Mouse (Mus musculus): ENCODE measurements around the gene Tmem183a. TPM values are rescaled to one million over a fixed set of nuclear protein-coding genes. Genes with fewer than 3 reads are reported as not detected.

Gene Tmem183a
- total RNA-seq, 2 experiments from 2014 or later = 39.9 to 48.3 TPM

DNA sequence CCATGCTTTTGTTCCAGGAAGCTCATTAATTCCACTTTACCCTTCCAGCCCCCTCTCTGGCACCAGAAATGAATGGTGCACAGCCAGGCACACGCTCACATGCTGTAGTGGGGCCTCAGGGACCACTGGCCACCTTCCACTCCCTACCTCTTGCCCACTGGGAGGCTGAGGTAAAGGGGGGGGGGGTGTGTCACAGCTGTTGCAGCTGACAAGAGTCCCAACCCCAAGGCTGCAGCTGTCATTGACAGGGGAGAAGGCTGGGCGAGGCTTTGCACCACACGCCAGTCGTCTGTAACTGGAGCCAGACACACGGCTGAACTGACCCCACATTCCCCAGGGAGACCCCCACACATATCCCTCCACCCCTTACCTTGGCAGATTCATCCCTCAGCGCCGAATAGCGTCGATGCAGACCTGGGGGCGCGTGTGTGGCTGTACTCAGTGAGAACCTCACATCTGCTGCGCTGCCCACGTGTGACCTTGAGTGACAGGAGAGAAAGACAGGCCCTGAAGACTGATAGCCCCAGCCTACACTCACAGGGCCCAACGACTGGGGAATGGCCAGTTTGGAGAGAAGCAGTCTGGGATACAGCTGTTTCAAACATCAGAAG is 41.0 kb downstream of the Tmem183a start:
- no peak for DNase-seq

DNA sequence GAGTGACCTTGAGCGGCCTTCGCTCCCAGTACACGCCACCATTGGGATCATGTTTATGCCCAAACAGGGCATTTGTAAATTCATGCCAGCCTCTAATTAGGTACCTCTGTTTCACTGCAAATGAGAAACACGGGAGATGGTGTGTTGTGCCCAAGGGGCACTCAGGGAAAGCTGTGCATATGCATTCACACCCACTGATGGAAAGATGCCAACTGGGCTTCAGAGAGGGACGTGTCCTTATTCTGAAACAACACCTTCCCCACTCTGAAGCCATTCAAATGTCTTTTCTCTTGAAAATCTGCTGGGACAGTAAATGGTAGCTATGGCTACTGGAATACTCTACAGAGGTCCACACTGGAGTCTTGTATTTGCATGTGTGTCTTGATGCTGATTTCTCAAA is 43.5 kb downstream of the Tmem183a start:
- DNase-seq = no peak

DNA sequence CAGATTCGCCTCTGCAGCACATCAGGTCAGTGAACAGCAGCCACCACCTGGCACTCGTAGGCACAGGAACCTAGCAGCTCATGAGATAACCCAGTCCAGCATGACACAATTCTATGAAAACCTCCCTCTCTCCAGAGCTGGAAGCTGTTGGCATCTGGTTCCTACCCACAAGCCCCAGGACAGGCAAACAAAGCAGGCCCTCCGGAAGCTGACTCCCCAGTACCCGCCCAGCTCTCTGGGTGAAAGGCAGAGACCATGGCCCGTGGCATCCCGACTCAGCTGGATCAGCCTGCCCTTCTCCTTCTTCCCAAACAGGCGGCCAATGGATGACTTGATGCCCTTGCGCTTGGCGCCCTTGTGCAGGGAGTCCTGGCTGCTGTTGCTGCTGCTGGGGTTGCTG is 45.4 kb downstream of the Tmem183a start:
- DNase-seq = no peak

- no peak for DNase-seq
These were observed 46.6 kb downstream of the Tmem183a start for GRCm38 (mm10) chr1:134315181-134315580.

GRCm38 (mm10) chr1:134311760-134312159 is 50.0 kb downstream of the Tmem183a start:
- DNase-seq = no peak

DNA sequence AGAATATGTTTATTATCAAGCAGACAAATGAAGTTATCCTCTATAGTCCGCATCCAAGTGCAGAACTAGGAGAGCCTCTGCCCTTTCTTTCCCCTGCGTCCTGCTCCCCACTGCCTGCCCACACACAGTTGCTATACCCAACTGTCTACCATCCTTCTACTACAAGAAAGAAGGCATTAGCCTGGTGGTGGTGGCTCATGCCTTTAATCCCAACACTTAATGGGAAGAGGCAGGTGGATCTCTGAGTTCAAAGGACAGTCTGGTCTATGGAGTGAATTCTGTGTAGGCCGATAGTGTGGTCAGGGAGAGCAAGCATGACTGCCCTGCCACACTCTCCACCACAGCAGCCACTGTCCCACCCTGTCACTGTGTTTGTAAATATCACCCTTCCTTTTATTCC is 51.0 kb downstream of the Tmem183a start:
- no peak for DNase-seq

DNA sequence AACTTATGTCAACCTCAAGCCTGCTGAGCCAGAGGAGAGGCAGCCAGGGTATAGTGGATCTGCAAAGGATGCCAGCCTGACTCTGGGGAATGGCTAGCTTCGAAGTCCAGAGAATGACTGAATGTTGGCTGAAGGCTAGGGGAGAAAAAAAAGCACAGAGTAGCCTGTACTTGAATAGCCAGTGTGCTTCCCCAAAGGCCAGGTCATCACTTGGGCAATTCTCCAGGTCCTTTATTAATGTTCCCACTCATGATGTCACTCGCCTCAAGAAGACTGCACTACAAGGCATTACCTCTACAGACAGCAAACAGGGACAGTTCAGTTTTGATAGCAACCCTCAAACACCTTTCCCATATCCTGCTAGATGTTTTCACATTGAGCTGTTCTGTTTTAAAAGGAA is 51.5 kb downstream of the Tmem183a start:
- no peak for DNase-seq

- DNase-seq = no peak
These were observed 54.4 kb downstream of the Tmem183a start for GRCm38 (mm10) chr1:134307409-134307808.

DNA sequence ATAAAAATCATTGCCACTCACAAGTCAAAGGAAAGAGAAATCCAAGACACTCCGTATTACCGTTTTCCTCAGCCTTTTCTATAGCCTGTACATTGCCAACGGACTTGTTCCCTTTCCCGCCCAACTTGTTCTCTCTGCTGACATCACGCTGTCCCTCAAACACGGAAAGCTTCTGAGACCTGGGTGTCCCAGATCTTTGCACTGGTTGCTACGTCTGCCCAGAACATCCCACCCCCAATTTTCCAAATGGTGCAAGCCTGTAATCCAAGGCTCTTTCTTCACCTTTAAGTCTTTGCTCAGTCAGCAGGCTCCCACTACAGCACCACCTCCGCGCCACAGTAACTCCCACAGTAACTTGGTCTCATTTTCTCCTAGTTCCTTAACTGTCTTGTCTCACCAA is 56.8 kb downstream of the Tmem183a start:
- DNase-seq = no peak

GRCm38 (mm10) chr1:134302568-134303238 is 59.1 kb downstream of the Tmem183a start:
- DNase-seq = peak; percentile 57

DNA sequence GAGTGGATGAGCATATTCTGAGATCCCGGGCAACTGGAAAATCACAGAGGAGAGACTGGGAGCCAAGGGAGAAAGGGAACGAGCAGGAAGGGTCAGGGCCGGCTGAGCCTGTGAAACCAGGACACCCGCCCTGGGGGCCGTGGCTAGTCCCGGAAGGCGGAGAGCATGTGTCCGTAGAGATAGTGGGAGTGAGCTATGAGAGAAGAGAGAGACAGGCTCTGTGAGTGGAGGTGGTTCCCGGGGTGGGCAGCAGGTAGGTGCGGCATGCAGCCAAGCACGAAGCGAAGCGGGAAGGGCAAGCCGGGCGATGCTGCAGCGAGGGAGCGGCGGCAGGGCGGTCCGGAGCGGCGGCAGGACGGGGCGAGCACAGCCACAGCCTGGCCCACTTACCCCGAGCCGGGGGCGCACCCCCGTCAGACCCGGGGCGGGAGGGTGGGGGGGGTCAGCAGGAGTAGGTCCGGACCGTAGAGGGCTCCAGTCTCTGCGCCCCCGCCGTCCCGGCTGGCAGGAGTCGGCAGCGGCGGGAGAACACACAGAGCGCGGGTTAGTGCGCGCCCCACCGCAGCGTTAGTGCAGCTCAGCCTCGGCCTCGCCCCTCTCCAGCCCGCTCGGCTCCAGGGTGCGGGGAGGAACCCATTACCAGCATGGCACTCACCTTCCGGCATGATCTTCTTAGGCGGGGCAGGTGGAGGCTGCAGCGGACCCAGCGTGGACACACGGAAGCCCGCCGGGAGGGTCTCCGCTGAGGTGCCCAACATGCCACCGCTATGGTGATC is 63.0 kb downstream of the Tmem183a start:
- DNase-seq = peak; percentile 49

DNA sequence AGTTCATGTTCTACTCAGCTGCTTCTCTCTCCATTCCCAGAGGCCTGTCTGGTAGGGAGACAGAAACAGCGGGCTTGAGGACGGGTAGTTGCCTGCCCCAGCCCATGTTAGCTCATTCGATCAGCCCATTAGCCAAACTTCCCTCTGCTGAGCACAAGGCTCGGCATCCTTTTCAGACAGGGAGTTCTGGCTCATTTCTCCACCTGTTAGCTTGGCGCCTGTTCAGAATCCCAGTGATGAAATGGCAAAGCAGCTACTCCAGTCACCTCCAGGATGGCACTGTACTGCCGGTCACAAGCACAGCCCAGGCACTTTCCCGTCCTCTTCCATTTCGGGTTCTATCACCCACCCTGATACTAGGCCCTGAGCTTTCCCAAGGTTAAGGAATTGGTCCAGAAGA is 64.5 kb downstream of the Tmem183a start:
- no peak for DNase-seq

Other genes with a start within 250 kb of the Tmem183a start
- gene Chil1, start 179.8 kb downstream of the Tmem183a start, total RNA-seq (2021) = 1 to 10 TPM; 1.4 to 2.4 TPM
- gene Mybph, start 168.5 kb downstream of the Tmem183a start, total RNA-seq (2021) = 1 to 10 TPM; 4.2 to 5.0 TPM
- 10 to 100 TPM; 70.4 to 83.0 TPM for gene Adora1, start 126.5 kb downstream of the Tmem183a start, total RNA-seq (2021)
- gene Myog, start 72.0 kb downstream of the Tmem183a start, total RNA-seq (2021) = 1 to 10 TPM; 2.0 to 9.6 TPM
- gene Ppfia4, start 29.1 kb downstream of the Tmem183a start, total RNA-seq (2021) = 1 to 10 TPM; 1.5 to 3.0 TPM
- not detected for gene 4933406M09Rik, start 24.0 kb upstream of the Tmem183a start, total RNA-seq (2021)
- 10 to 100 TPM; 21.0 to 33.0 TPM for gene Cyb5r1, start 43.6 kb upstream of the Tmem183a start, total RNA-seq (2021)
- gene Adipor1, start 53.4 kb upstream of the Tmem183a start, total RNA-seq (2021) = 100 to 1,000 TPM; 114 to 116 TPM
- gene Klhl12, start 93.6 kb upstream of the Tmem183a start, total RNA-seq (2021) = 10 to 100 TPM; 16.4 to 22.3 TPM
- 10 to 100 TPM; 22.6 to 26.6 TPM for gene Rabif, start 132.7 kb upstream of the Tmem183a start, total RNA-seq (2021)
- gene Mgat4e, start 187.7 kb upstream of the Tmem183a start, total RNA-seq (2021) = not detected
- 10 to 100 TPM; 34.9 to 45.3 TPM for gene Kdm5b, start 198.2 kb upstream of the Tmem183a start, total RNA-seq (2021)